Mouse (Mus musculus): Measurements from ENCODE around the gene H2-K1. TPM values are rescaled to one million over a fixed set of nuclear protein-coding genes. Genes with fewer than 3 reads are reported as not detected.

The H2-K1 gene
- polyA plus RNA-seq (2017; shearing (Covaris generic)): 13,592 TPM

GRCm38 (mm10) chr17:34000150-34000537, at the start of gene H2-K1:
Gene H2-K1 (minus strand): TSS chr17:34000347.

GRCm38 (mm10) chr17:34038878-34039561, 38.9 kb upstream of the H2-K1 start, which contains the start of gene Col11a2:
Gene Col11a2 (plus strand): TSS chr17:34039437.

GRCm38 (mm10) chr17:34031465-34032173, 31.5 kb upstream of the H2-K1 start, which contains the start of the genes Slc39a7 and Rxrb:
Gene Slc39a7 (minus strand): TSS chr17:34031682.
Gene Rxrb (plus strand): TSS chr17:34031812.

GRCm38 (mm10) chr17:34027656-34028223, 27.6 kb upstream of the H2-K1 start, which contains the start of gene H2-Ke6:
Gene H2-Ke6 (minus strand): TSS chr17:34028060.

DNA sequence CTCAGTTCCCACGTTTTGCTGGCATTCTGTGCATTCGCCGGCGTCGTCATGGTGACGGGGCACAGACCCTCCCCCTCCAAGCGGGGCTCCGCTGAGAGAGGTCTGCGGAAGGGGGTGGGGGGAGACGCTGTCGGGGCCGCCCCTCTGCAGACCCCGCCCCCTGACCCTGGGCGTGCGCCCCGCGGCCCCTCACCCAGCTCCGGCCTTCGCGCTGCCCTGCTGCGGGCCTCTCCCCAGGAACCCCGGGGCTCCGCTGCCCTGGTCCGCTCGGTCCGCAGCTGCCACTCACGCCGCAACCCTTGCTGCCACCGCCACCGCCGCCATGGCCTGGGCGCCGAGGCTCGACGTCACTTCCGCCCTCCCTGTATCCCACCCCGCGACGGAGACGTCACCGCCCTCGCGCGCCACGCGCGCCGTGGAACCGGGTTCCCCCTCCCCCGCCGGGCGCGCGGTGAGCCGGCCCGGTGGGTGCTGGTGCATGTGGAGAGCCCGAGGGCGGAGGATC, 24.2 kb upstream of the H2-K1 start, which contains the start of gene Ring1:
Gene Ring1 (minus strand): TSS at position 364 of the 505 bp plus-strand sequence.

DNA sequence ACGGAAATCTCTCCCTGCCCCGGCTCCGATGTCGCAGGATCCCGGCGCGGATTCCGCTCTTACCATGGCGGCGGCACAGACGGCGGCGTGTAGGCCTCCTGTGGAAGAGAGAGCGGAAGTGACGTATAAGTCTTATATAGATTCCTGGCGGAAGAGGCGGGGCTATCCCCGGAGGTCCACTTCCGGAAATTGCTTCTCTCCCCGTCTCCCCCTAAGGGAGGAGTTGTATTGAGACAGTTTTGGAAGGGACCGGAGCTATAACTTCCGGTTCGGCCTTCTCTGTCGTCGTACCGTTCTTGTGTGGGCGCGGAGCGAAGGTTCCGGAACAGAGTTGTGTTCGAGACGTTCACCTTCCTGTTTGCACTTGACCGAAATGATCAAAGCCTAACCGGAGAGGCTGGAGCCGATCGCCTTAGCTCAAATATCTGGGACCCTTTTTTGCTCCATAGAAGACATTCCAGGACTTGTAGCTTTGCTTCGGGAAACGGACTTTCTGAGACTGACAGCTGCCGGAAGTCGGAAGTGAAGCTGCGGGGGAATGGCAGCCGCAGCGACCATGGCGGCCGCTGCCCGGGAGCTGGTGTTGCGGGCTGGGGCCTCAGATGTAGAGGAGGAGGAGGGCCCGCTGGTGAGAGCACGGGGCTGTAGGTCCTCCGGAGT, 44.5 kb downstream of the H2-K1 start, which contains the start of the genes Vps52 and Rps18:
Gene Vps52 (plus strand): TSS at position 258 of the 660 bp plus-strand sequence.
Gene Rps18 (minus strand): TSS at position 447 of the 660 bp plus-strand sequence.

GRCm38 (mm10) chr17:33951021-33951946, 48.9 kb downstream of the H2-K1 start, which contains the start of gene B3galt4:
Gene B3galt4 (minus strand): TSS chr17:33951488.

Other genes starting within 250 kb of the H2-K1 start
- 317 TPM for gene Rab11b, start 239.8 kb downstream of the H2-K1 start, polyA plus RNA-seq (2017; shearing (Covaris generic))
- 6.5 TPM for gene Angptl4, start 218.5 kb downstream of the H2-K1 start, polyA plus RNA-seq (2017; shearing (Covaris generic))
- gene Kank3, start 189.8 kb downstream of the H2-K1 start, polyA plus RNA-seq (2017; shearing (Covaris generic)): 4.7 TPM
- gene Rps28, start 175.8 kb downstream of the H2-K1 start, polyA plus RNA-seq (2017; shearing (Covaris generic)): 865 TPM
- 364 TPM for gene Ndufa7, start 175.8 kb downstream of the H2-K1 start, polyA plus RNA-seq (2017; shearing (Covaris generic))
- gene Cd320, start 157.3 kb downstream of the H2-K1 start, polyA plus RNA-seq (2017; shearing (Covaris generic)): 35.5 TPM
- not detected for gene Gm7029, start 126.5 kb downstream of the H2-K1 start, polyA plus RNA-seq (2017; shearing (Covaris generic))
- gene Kifc1, start 109.7 kb downstream of the H2-K1 start, polyA plus RNA-seq (2017; shearing (Covaris generic)): 3.7 TPM
- 3.8 TPM for gene Platr17, start 95.2 kb downstream of the H2-K1 start, polyA plus RNA-seq (2017; shearing (Covaris generic))
- 134 TPM for gene Daxx, start 90.9 kb downstream of the H2-K1 start, polyA plus RNA-seq (2017; shearing (Covaris generic))
- 751 TPM for gene Tapbp, start 84.4 kb downstream of the H2-K1 start, polyA plus RNA-seq (2017; shearing (Covaris generic))
- gene Zbtb22, start 84.4 kb downstream of the H2-K1 start, polyA plus RNA-seq (2017; shearing (Covaris generic)): 22.8 TPM
- gene Rgl2, start 70.8 kb downstream of the H2-K1 start, polyA plus RNA-seq (2017; shearing (Covaris generic)): 165 TPM
- 132 TPM for gene Pfdn6, start 60.0 kb downstream of the H2-K1 start, polyA plus RNA-seq (2017; shearing (Covaris generic))
- 64.9 TPM for gene Wdr46, start 59.7 kb downstream of the H2-K1 start, polyA plus RNA-seq (2017; shearing (Covaris generic))
- 34.8 TPM for gene B3galt4, start 48.9 kb downstream of the H2-K1 start, polyA plus RNA-seq (2017; shearing (Covaris generic))
- gene Vps52, start 44.5 kb downstream of the H2-K1 start, polyA plus RNA-seq (2017; shearing (Covaris generic)): 96.8 TPM
- gene Rps18, start 44.3 kb downstream of the H2-K1 start, polyA plus RNA-seq (2017; shearing (Covaris generic)): 2,339 TPM
- gene Ring1, start 24.3 kb upstream of the H2-K1 start, polyA plus RNA-seq (2017; shearing (Covaris generic)): 24.7 TPM
- gene H2-Ke6, start 27.7 kb upstream of the H2-K1 start, polyA plus RNA-seq (2017; shearing (Covaris generic)): 47.8 TPM
- 165 TPM for gene Slc39a7, start 31.3 kb upstream of the H2-K1 start, polyA plus RNA-seq (2017; shearing (Covaris generic))
- 25.2 TPM for gene Rxrb, start 31.5 kb upstream of the H2-K1 start, polyA plus RNA-seq (2017; shearing (Covaris generic))
- gene Col11a2, start 39.1 kb upstream of the H2-K1 start, polyA plus RNA-seq (2017; shearing (Covaris generic)): 3.0 TPM
- 41.7 TPM for gene H2-Oa, start 92.0 kb upstream of the H2-K1 start, polyA plus RNA-seq (2017; shearing (Covaris generic))
- 118 TPM for gene H2-DMa, start 119.2 kb upstream of the H2-K1 start, polyA plus RNA-seq (2017; shearing (Covaris generic))
- gene Brd2, start 122.3 kb upstream of the H2-K1 start, polyA plus RNA-seq (2017; shearing (Covaris generic)): 172 TPM
- 8.5 TPM for gene H2-DMb2, start 143.0 kb upstream of the H2-K1 start, polyA plus RNA-seq (2017; shearing (Covaris generic))
- gene H2-DMb1, start 152.7 kb upstream of the H2-K1 start, polyA plus RNA-seq (2017; shearing (Covaris generic)): 7.1 TPM
- 543 TPM for gene Tap1, start 187.2 kb upstream of the H2-K1 start, polyA plus RNA-seq (2017; shearing (Covaris generic))
- 552 TPM for gene Psmb9, start 187.4 kb upstream of the H2-K1 start, polyA plus RNA-seq (2017; shearing (Covaris generic))
- gene Psmb8, start 197.4 kb upstream of the H2-K1 start, polyA plus RNA-seq (2017; shearing (Covaris generic)): 1,460 TPM
- 505 TPM for gene Tap2, start 203.2 kb upstream of the H2-K1 start, polyA plus RNA-seq (2017; shearing (Covaris generic))
- 106 TPM for gene H2-Ob, start 238.6 kb upstream of the H2-K1 start, polyA plus RNA-seq (2017; shearing (Covaris generic))

All from inflammation-experienced regulatory T-cells, adult 16 weeks (primary cell).